Mouse (Mus musculus) ES-Bruce4 (cell line): ENCODE measurements around the gene Kcns1.

Experiments used
- CTCF ChIP-seq: IDR thresholded peaks from one replicate; pipeline ENCODE4 v1.8.1; 2011; ENCODE audit warnings: low read depth, low read length
- EP300 ChIP-seq: IDR thresholded peaks from 2 replicates; pipeline ENCODE4 v1.6.1; 2011; ENCODE audit warnings: low read depth, low read length; ENCODE audit not compliant: insufficient read depth
- POLR2A ChIP-seq: IDR thresholded peaks from one replicate; pipeline ENCODE4 v1.8.1; 2011; ENCODE audit warnings: low read length; ENCODE audit not compliant: insufficient read depth

- TF ChIP-seq POLR2A (no peak), CTCF (no peak), EP300 (no peak)
Measured at GRCm38 (mm10) chr2:164156158-164156557, 14.8 kb downstream of the Kcns1 start.
